Mouse (Mus musculus) c-Kit-negative CD71-positive TER-119-positive erythroid progenitor cells, embryonic 14.5 days (primary cell): ENCODE results near the gene Nol12.
A peak's percentile ranks its signal among the peaks of the same experiment; 100 is the strongest.

Experiments used
- DNase-seq: peaks from one replicate; pipeline ENCODE4 v3.0.0-alpha.2; 2013; ENCODE audit warnings: low read depth, low spot score

Gene Nol12

GRCm38 (mm10) chr15:78916052-78916826 lies 18.5 kb upstream of the Nol12 start:
- DNase-seq: no peak

- no peak for DNase-seq
Observed at GRCm38 (mm10) chr15:78918126-78918525, 16.6 kb upstream of the Nol12 start.

- DNase-seq: no peak
Observed at GRCm38 (mm10) chr15:78919914-78920313, 14.8 kb upstream of the Nol12 start.

GRCm38 (mm10) chr15:78922700-78923099 lies 12.0 kb upstream of the Nol12 start:
- DNase-seq: peak; percentile 76

- peak; percentile 69 for DNase-seq
Observed at GRCm38 (mm10) chr15:78923585-78923984, 11.1 kb upstream of the Nol12 start.

GRCm38 (mm10) chr15:78925129-78925528 lies 9.6 kb upstream of the Nol12 start:
- no peak for DNase-seq

- no peak for DNase-seq
Observed at GRCm38 (mm10) chr15:78926021-78926919, 8.5 kb upstream of the Nol12 start, which contains the start of gene Lgals1. Gene Lgals1, plus strand, starts transcription at chr15:78926725.

GRCm38 (mm10) chr15:78927021-78927787 lies 7.5 kb upstream of the Nol12 start:
- DNase-seq: no peak

GRCm38 (mm10) chr15:78927788-78928457 lies 6.8 kb upstream of the Nol12 start:
- no peak for DNase-seq

GRCm38 (mm10) chr15:78928539-78928938 lies 6.2 kb upstream of the Nol12 start:
- no peak for DNase-seq

GRCm38 (mm10) chr15:78930192-78930706 lies 4.5 kb upstream of the Nol12 start:
- DNase-seq: no peak

- DNase-seq: no peak
Observed at GRCm38 (mm10) chr15:78930801-78931426, 3.8 kb upstream of the Nol12 start.

GRCm38 (mm10) chr15:78931577-78931976 lies 3.2 kb upstream of the Nol12 start:
- no peak for DNase-seq

GRCm38 (mm10) chr15:78936403-78936802 lies 1.7 kb downstream of the Nol12 start:
- no peak for DNase-seq

GRCm38 (mm10) chr15:78937311-78937710 lies 2.6 kb downstream of the Nol12 start:
- no peak for DNase-seq

GRCm38 (mm10) chr15:78937963-78938362 lies 3.2 kb downstream of the Nol12 start:
- no peak for DNase-seq

- no peak for DNase-seq
Observed at GRCm38 (mm10) chr15:78940325-78940724, 5.6 kb downstream of the Nol12 start.

- DNase-seq: peak; percentile 47
Observed at GRCm38 (mm10) chr15:78942663-78943062, 7.9 kb downstream of the Nol12 start.

GRCm38 (mm10) chr15:78946232-78946631 lies 11.5 kb downstream of the Nol12 start:
- DNase-seq: no peak

- DNase-seq: no peak
Observed at GRCm38 (mm10) chr15:78947657-78948056, 12.9 kb downstream of the Nol12 start, which contains the start of gene Triobp. Gene Triobp, plus strand, starts transcription at chr15:78947724.
